Mouse (Mus musculus) bone marrow, adult 2 months (tissue): ENCODE data around the gene Erbb4.

ENCODE experiments used
- CTCF ChIP-seq: fragments of 200-500 bp; IDR thresholded peaks from 2 replicates; pipeline ENCODE4 v1.5.1; 2011; ENCODE audit warnings: low read length, control low read depth; ENCODE audit not compliant: control insufficient read depth, insufficient read depth
- POLR2A ChIP-seq: fragments of 200-500 bp; IDR thresholded peaks from 2 replicates; pipeline ENCODE4 v1.6.1; 2011; ENCODE audit warnings: low read depth, mild to moderate bottlenecking, control low read depth, low read length, borderline replicate concordance; ENCODE audit not compliant: control insufficient read depth

GRCm38 (mm10) chr1:68806711-68807110, 301.1 kb downstream of the Erbb4 start:
- TF ChIP-seq POLR2A (no peak), CTCF (no peak)
